Mouse (Mus musculus) splenic B cell, adult 2 months (primary cell): ENCODE measurements around the gene Ntrk2.

Experiments
- DNase-seq: peaks from one replicate; pipeline ENCODE4 v3.0.0-alpha.2; 2011; ENCODE audit warnings: low read depth, low spot score
- H3K27me3 ChIP-seq: 2 replicates; pipeline ENCODE4 v1.6.1; 2012; ENCODE audit warnings: mild to moderate bottlenecking, low read length, moderate library complexity, mixed read lengths; ENCODE audit not compliant: control insufficient read depth, poor library complexity, insufficient read depth, severe bottlenecking
- H3K36me3 ChIP-seq: 2 replicates; pipeline ENCODE4 v1.6.1; 2012; ENCODE audit warnings: mild to moderate bottlenecking, low read length, moderate library complexity, mixed read lengths; ENCODE audit not compliant: control insufficient read depth, poor library complexity, insufficient read depth, severe bottlenecking

Ntrk2 gene

DNA sequence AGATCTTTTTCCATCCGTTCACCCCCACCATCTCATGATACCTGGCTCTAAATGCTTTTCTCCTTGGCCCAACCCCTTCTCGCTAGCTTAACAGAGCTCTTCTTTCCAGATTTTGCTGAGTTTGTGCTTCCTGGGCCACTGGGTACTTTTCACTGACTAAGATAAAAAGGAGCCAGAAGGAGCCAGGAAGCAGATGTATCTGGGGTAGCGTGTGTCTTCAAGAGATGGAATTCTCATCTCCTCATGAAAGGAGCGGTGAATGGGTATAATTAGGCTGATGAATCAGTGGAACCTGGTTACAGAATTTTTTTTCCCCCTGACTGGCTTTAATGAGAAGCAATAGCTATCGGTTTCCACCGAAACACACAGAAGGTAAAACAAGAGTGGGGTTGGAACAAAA lies 198.2 kb downstream of the Ntrk2 start:
- no peak for DNase-seq
- no peaks in the 10 kb centered on the region for H3K27me3 ChIP-seq
- H3K36me3 ChIP-seq: no peaks in the 10 kb centered on the region

DNA sequence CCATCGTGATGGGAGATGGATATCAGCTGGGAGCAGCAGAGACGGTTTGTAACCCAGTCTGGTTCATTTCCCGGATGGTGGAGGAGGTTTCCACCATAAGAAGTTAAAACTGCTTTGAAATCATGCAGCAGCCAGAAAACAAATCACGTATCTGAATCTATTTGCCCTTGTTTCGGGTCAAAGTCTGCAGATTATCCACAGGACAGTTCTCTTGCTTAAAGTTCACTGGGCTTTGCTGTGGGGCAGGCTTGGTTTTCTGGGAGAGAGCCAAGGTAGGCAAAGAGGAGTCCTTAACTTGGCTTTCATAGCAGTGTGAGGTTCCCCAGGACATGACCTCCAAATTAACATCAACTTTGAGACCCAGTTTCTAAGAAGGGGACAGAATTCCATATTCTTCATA lies 203.5 kb downstream of the Ntrk2 start:
- Histone ChIP-seq H3K36me3 (no peaks in the 10 kb centered on the region), H3K27me3 (no peaks in the 10 kb centered on the region)
- no peak for DNase-seq

DNA sequence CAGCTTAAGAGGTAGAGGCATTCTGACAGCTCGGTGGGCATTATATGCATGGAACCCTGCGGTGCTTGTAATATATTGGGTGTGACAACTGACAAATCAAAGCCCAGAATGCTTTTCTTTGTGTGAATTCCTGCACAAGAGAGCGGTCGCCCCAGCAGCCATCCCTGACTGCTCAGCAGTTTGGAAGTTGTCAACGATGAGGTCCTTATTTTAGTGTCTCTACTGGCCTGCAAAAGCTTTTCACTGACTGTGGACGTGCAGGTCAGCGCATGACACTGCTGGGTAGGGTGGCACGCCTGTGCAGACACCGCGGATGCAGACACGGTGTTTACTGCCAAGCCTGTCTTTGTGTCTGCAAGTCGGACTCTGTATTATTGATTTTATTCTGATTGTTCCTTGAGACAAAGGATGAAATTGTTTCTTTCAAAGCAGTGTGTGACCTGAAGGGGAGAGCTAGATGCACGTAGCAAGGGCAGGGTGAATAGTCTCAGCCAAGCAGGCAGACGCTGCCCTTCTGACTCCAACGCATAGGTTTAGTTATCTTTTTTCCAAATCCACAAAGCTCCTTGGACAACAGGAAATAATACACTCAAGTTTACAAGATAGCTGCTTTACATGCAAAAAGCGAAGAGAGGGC lies 204.6 kb downstream of the Ntrk2 start:
- H3K27me3 ChIP-seq: no peaks in the 10 kb centered on the region
- no peak for DNase-seq
- no peaks in the 10 kb centered on the region for H3K36me3 ChIP-seq

DNA sequence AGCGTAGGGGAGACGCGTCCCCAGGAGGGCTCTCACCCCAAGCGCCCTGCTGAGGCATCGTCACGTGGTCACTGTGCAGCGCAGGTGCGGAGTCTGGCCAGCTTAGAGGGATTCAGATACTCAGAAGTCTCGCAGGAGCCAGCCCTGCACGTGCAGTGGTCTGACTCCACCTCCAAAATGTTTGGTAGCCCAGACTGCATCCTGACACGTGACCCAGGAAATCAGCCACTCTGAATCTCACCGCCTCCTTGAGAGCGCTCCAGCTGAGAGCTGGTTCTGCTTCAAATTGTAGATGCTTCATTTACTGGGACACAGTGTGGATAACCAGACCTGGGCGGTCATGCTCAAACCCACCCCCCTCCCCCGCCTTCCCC lies 205.1 kb downstream of the Ntrk2 start:
- no peaks in the 10 kb centered on the region for H3K36me3 ChIP-seq
- DNase-seq: no peak
- H3K27me3 ChIP-seq: no peaks in the 10 kb centered on the region

DNA sequence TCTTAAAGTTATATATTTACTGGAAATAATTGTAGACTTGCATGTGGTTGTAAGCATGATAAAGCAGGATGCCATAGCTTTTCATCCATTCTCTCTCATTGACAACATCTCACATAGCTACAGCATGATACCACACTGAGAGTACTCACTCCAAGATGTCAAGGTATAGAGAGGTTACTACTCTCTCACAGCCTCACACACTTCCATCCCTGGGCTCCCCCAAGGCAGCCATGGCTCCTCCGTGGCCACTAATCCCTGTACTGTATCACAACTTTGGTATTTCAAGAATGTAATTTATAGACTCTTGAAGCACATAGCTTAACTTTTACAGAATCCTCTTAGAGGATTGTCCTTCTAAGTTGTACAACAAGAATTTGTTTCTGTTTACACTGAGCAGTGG lies 209.0 kb downstream of the Ntrk2 start:
- Histone ChIP-seq H3K36me3 (no peaks in the 10 kb centered on the region), H3K27me3 (no peaks in the 10 kb centered on the region)
- DNase-seq: no peak

GRCm38 (mm10) chr13:59017121-59017520 lies 210.8 kb downstream of the Ntrk2 start:
- Histone ChIP-seq H3K27me3 (no peaks in the 10 kb centered on the region), H3K36me3 (no peaks in the 10 kb centered on the region)
- no peak for DNase-seq

DNA sequence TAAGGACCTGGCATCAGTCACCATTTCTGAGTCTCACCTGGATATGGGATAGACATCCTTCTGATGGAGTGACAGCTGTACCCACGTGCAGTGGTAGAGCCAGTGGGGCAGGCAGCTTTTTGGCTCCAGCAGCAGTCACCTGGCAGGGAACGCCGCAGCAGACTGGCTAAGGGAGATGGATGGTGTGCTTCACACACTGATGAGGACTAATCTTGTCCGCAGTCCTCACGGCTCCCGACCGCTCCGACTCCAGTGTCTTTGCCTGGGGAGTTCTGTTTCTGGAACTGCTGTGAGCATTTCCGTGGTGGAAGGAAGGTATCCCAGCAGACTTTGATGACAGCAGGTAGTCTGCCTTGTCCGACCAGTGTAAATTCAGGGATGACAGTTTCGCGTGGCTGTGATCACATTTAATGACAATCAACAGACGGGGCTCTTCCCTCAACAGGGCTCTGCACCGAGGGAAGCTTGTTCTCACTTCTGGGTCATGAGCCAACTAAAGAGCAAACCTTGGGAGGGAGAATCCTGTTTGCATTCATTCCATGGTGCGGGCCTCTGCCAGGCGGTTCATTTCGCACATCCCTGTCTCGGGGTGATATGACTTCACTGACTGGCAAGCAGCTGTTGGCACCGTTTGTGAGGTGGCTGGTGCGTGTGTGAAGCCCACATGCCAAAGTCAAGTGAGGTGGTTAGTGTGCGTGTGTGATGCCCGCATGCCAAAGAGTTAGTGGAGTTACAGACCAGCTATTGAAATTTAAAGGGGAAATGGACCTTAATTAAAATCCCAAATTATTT lies 216.1 kb downstream of the Ntrk2 start:
- no peaks in the 10 kb centered on the region for H3K36me3 ChIP-seq

GRCm38 (mm10) chr13:59025653-59026052 lies 219.3 kb downstream of the Ntrk2 start:
- DNase-seq: no peak
- Histone ChIP-seq H3K27me3 (no peaks in the 10 kb centered on the region), H3K36me3 (no peaks in the 10 kb centered on the region)

More for the DNA sequence above, 216.1 kb downstream of the Ntrk2 start:
- no peaks in the 10 kb centered on the region for H3K27me3 ChIP-seq
- DNase-seq: no peak

GRCm38 (mm10) chr13:59027436-59027835 lies 221.1 kb downstream of the Ntrk2 start:
- Histone ChIP-seq H3K27me3 (no peaks in the 10 kb centered on the region), H3K36me3 (no peaks in the 10 kb centered on the region)
- no peak for DNase-seq

DNA sequence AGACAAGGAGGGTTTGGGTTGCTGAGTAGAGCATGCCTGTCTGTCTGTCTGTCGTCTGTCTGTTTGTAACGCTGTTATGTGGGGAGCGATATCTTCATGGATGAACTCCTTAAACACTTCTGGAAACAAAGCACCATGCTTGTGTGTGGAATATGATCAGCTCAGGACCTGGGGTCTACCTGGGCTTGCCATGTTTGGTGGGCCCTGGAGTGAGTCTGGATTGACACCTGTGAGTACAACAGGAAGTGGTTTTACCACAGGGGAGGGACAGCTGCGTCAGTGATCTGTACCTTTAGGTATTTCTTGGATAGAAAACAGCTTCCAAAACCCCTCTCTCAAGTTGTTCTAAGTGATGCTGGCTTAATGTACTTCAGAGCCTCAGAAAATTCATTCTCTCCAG lies 222.2 kb downstream of the Ntrk2 start:
- H3K36me3 ChIP-seq: no peaks in the 10 kb centered on the region
- no peak for DNase-seq
- H3K27me3 ChIP-seq: no peaks in the 10 kb centered on the region

GRCm38 (mm10) chr13:59030574-59030973 lies 224.2 kb downstream of the Ntrk2 start:
- DNase-seq: no peak
- Histone ChIP-seq H3K27me3 (no peaks in the 10 kb centered on the region), H3K36me3 (no peaks in the 10 kb centered on the region)

- DNase-seq: no peak
- Histone ChIP-seq H3K27me3 (no peaks in the 10 kb centered on the region), H3K36me3 (no peaks in the 10 kb centered on the region)
These were observed 234.0 kb downstream of the Ntrk2 start for GRCm38 (mm10) chr13:59040156-59040915.

DNA sequence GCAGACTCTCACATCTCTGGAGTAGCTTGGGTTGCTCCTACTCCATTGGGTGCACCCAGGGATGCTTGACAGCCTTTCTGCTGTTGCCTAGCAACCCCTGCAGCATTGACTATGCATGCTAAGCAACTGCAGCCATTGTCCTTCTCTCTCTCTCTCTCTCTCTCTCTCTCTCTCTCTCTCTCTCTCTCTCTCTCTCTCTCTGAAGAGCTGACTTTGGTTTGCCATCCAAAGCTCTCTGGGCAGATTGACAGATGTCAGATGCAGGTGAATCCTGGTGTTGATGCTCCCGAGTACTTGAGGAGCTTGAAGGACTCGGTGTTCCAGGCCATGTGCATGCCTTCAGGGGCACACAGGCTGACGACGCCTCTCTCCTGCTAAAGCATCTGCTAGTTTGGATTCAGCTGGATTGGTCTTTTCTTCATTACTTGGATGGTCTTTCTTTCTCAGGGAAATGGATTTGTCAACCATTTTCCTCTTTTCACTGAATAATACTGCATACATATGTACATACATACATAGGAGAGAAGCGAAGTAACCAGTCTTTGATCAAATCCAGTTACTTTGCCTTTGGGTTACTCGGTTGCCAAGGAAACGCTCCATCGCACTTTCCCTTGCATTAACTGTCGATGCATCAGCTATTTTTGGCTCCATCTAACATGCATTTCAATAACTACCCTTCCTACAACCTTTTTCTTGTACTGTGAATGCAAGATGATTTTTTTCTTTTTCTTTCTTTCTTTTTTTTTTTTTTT lies 234.8 kb downstream of the Ntrk2 start:
- DNase-seq: no peak

GRCm38 (mm10) chr13:59052188-59052587 lies 245.8 kb downstream of the Ntrk2 start:
- H3K27me3 ChIP-seq: no peaks in the 10 kb centered on the region
- no peak for DNase-seq
- no peaks in the 10 kb centered on the region for H3K36me3 ChIP-seq

More for the DNA sequence above, 234.8 kb downstream of the Ntrk2 start:
- Histone ChIP-seq H3K27me3 (no peaks in the 10 kb centered on the region), H3K36me3 (no peaks in the 10 kb centered on the region)
